Mouse (Mus musculus) heart, adult 8-10 months (tissue): ENCODE results near the gene Pex14. TPM values are rescaled to one million over a fixed set of nuclear protein-coding genes. Genes with fewer than 3 reads are reported as not detected.

Source experiments
- DNase-seq: peaks from one replicate; pipeline ENCODE4 v3.0.0; 2022; ENCODE audit warnings: low spot score
- total RNA-seq, 4 experiments: library from RNA; stranded (reverse); gene quantifications; 2 replicates each; pipeline ENCODE4 v1.2.4; 2022

The Pex14 gene
- total RNA-seq, 4 experiments from 2014 or later: 22.9 to 27.2 (median 24.1) TPM

DNA sequence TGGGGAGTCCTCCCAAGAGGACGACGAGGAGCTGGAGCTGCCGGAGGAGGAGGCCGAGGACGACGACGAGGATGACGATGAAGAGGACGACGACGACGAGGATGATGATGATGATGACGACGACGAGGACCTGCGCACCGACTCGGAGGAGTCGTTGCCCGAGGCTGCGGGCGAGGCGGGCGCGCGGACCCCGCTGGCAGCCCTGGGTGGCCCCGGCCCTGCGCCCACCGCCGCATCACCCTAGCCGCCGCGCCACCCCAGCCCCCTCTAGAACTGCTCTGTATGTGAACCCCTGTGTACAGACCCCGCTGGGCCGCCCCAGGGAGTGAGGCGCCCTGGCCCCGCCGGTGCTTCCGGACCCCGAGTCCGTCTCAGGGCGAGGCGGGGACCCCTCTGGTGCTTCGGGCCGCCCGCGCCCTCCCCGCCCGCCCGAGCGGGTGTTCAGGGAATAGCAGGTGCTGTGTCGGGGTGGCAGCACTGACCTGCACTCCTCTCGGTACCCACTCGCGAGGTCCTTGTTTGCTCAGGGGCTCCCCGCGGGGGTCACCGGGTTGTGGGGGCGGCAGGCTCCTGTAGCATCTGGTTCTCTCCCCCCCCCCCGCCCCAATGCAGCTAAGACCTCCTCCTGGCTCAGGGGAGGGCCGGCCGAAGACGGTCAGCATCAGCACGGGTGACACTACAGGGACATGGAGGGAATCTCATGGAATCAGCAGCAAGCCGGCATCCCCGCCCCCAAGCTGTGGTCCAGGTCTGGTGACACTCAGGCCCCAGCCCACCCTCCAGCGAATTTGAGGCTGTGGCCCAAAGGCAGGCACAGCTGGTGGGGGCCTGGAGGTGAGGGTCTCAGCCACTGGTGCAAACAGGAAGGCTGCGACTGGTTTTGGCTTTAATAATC, 147.1 kb downstream of the Pex14 start:
- no peak for DNase-seq

GRCm38 (mm10) chr4:148951821-148952291, 147.8 kb downstream of the Pex14 start:
- DNase-seq: no peak

GRCm38 (mm10) chr4:148950932-148951650, 148.6 kb downstream of the Pex14 start:
- peak; percentile 73 for DNase-seq

- no peak for DNase-seq
Observed at GRCm38 (mm10) chr4:148950487-148950886, 149.2 kb downstream of the Pex14 start.

DNA sequence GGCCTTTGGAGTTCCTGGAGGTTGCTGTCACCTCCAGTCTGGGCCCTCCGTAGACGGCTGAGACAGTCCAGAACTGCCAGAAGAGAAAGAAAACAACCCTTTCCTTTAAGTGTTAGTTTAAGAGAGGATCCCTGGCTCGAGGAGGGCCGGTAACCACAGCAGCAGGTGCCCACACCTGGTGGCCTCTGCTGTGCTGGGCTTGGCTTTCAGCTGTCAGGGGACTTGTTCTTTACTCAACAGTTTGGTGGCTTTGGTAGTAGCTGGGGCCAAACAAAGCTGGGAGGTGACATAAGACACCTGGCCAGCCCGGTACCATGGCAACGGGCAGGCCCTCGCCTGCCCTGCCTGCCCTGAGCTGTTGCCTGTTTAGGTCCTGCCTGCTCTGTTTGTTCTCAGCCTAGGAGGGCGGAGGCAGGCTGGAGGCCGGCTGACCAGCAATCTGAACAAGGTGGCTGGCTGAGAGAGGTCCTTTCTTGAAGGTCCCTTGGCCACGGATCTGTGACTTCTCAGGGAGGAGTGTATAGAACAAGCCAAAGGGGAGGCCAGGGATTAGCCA, 151.8 kb downstream of the Pex14 start:
- no peak for DNase-seq

DNA sequence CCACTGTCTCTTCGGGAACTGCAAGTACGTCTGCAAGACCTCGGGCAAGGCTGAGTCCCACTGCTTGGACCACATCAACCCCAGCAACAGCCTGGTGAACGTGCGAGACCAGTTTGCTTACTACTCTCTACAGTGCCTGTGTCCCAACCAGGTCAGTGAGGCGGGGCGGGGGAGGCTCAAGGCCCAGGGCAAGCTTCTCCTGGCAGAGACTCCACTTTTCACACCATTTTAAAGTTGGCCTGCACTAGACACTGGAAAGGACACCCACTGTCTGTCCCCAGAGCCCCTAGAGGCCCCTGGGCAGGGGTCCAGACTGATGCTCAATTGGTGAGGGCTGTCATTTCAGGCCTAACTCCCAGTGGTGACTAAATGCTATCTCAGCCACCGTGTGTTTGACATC, 153.6 kb downstream of the Pex14 start:
- no peak for DNase-seq

GRCm38 (mm10) chr4:148945476-148945881, 154.2 kb downstream of the Pex14 start:
- DNase-seq: no peak

DNA sequence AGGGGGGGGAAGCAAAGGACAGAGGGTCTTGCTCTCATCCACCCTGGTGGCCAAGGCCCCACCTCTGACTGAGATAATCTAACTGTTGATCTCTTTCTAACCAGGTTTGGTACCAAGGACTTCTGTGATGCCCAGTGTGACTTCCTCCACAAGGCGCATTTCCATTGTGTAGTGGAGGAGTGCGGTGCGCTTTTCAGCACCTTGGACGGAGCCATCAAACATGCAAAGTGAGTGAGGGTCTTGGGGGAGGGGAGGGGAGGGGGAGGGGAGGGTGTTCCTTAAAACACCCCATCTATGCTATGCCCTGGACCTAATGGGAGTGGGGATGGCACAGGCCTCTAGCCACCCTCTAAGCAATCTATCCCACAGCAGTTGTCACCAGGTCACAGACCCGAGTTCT, 156.6 kb downstream of the Pex14 start:
- DNase-seq: no peak

- DNase-seq: no peak
Observed at GRCm38 (mm10) chr4:148941321-148941720, 158.4 kb downstream of the Pex14 start.

GRCm38 (mm10) chr4:148940674-148941211, 158.9 kb downstream of the Pex14 start:
- DNase-seq: peak; percentile 56

- no peak for DNase-seq
Observed at GRCm38 (mm10) chr4:148938546-148938945, 161.1 kb downstream of the Pex14 start.

DNA sequence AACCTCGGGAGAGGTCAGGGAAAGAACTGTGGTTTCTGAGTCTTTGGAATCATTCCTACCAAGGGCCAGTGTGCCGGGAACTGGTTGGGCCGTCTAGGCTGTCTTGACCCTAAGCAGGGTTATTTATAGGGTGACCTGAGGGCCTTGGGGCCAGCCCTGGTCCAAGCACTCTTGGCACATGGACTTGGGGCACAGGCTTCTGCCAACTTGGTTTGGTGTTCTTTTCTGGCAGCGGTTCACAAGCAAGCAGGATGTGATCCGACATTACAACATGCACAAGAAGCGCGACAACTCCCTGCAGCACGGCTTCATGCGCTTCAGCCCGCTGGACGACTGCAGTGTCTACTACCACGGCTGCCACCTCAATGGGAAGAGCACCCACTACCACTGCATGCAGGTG, 162.9 kb downstream of the Pex14 start:
- peak; percentile 68 for DNase-seq

GRCm38 (mm10) chr4:148936111-148936510, 163.6 kb downstream of the Pex14 start:
- no peak for DNase-seq

GRCm38 (mm10) chr4:148935211-148935610, 164.5 kb downstream of the Pex14 start:
- DNase-seq: no peak

DNA sequence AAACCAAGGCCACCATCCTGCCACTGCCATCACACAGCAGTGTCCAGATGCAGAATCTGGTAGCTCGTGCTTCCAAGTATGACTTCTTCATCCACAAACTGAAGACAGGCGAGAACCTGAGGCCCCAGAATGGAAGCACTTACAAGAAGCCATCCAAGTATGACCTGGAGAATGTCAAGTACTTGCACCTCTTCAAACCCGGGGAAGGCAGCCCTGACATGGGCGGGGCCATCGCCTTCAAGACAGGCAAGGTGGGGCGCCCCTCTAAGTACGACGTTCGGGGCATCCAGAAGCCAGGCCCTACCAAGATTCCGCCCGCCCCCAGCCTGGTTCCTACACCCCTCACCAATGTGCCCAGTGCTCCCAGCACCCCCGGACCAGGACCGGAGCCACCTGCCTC, 166.6 kb downstream of the Pex14 start:
- DNase-seq: no peak

- no peak for DNase-seq
Observed at GRCm38 (mm10) chr4:148930721-148931229, 168.9 kb downstream of the Pex14 start.

- DNase-seq: no peak
Observed at GRCm38 (mm10) chr4:148928876-148929275, 170.8 kb downstream of the Pex14 start.

GRCm38 (mm10) chr4:148928316-148928715, 171.4 kb downstream of the Pex14 start:
- no peak for DNase-seq

GRCm38 (mm10) chr4:148926459-148926858, 173.2 kb downstream of the Pex14 start:
- DNase-seq: no peak

- DNase-seq: no peak
Observed at GRCm38 (mm10) chr4:148925589-148926359, 173.9 kb downstream of the Pex14 start.

DNA sequence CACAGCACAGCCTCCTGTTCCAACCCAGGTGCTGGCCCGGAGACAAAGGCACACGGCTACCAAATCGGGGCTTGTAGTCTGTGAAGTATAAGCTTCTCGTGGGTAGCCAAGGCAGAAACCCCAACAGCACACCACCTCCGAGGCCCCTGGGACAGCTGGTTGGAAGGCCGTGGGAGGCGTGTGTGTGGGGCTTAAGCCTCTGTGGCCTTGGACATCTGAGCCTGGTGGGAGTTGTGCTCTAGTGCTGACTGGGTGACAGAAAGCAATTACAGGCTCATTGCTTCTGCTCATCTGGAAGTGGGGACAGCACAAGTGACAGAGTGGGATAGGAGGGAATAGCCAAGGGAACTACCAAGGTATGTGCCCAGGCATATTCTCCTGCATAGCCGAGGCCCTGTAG, 175.7 kb downstream of the Pex14 start:
- no peak for DNase-seq
